In the genomic region with DNA sequence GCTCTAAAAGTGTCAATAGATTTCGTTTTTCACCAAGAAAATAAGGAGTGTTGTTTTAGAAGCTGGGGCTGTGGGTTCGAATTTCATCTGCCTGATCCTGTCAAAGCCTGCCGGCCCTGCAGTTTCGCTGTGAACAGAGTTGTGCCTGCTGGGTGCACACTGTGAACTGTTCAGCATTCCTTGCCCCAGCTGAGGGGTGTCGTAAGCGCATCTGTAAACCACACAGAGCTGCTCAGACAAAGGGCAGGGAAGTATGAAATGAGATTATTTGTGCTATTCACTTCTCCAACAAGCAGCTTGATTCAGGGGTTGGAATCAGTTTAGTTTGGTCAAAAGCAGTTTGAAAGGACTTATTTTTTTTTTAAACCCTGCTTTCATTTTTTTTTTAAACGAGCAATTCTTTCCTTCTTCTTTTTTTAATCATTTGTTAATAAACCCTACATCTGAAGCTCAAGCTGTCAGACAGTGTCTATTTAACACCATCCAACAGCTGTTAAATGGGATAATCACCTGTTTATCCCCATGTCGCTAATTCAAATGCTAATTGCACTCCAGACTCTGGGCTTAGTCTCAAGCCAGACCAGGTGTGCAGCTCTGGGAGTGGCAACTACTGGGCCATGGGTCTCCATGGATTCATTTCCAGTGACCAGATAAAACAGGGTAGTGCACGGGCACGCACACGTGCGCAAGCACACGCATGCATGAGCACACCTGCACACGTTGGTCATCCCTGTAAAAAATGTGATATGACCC, we compare ENCODE assay signal across 17 mouse cellular contexts.
A peak's percentile ranks its signal among the peaks of the same experiment; 100 is the strongest.
DNase-seq lines count a peak whose midpoint lies in the region; ATAC-seq and TF ChIP-seq lines count a peak whose summit lies in the region.
"Had no signal": no experiment of that assay in that cellular context is flagged by ENCODE, and none has a peak within 500 bp of the region (broad histone marks: within the 10 kb centered on the region; RNA-seq: fewer than 3 reads in every experiment).

No protein-coding gene starts in this region.

- no peak overlapping the region for H3K27ac ChIP-seq in limb, embryonic 11.5 days (replicated peaks; ENCODE audit: low read depth, low read length)
- no peak overlapping the region for H3K27ac ChIP-seq in limb, embryonic 10.5 days
- H3K27ac ChIP-seq in CH12.LX (ENCODE audit: insufficient read depth, low read depth): no peak overlapping the region
- H3K27ac ChIP-seq in embryonic facial prominence, embryonic 14.5 days (replicated peaks; ENCODE audit: low read depth, low read length): no peak overlapping the region; the same call in 1 of the 2 replicates
- H3K27ac ChIP-seq in midbrain, embryonic 12.5 days (replicated peaks): no peak overlapping the region
- H3K27ac ChIP-seq in gastrocnemius, adult 2 months: no peak overlapping the region
- H3K27ac ChIP-seq: heart, embryonic 13.5 days; hindbrain, embryonic 13.5 days; stomach, postnatal 0 days had no signal

- no peak overlapping the region for H3K9ac ChIP-seq in limb, embryonic 11.5 days (ENCODE audit: low read length)
- H3K9ac ChIP-seq in CH12.LX (ENCODE audit: insufficient read depth, low read depth): no peak overlapping the region
- no peak overlapping the region for H3K9ac ChIP-seq in embryonic facial prominence, embryonic 14.5 days (ENCODE audit: low read depth, low read length)
- no peak overlapping the region for H3K9ac ChIP-seq in midbrain, embryonic 12.5 days (replicated peaks)
- H3K9ac ChIP-seq: heart, embryonic 13.5 days; hindbrain, embryonic 13.5 days had no signal

- no peak for TF ChIP-seq CTCF in CH12.LX (conservative IDR thresholded peaks at IDR 0.05 in 1 of 2, IDR thresholded peaks at IDR 0.05 in 1 of 2; ENCODE audit: low read depth in 2 of 2, low read length in 2 of 2)
- no peak for TF ChIP-seq CTCF in gastrocnemius, adult 2 months (IDR thresholded peaks at IDR 0.05)

- H3K79me2 ChIP-seq in CH12.LX (replicated peaks; ENCODE audit: control insufficient read depth, extremely low read depth, insufficient read depth, poor library complexity, severe bottlenecking): no peaks in the 10 kb centered on the region

- no peak for TF ChIP-seq POLR2A in CH12.LX (IDR thresholded peaks at IDR 0.05; ENCODE audit: low read depth, low read length)

- peaks cover 12% of the 10 kb centered on the region for H3K4me1 ChIP-seq in limb, embryonic 11.5 days (ENCODE audit: control insufficient read depth, insufficient read depth, low read length)
- peaks cover 26% of the 10 kb centered on the region for H3K4me1 ChIP-seq in limb, embryonic 10.5 days
- H3K4me1 ChIP-seq in CH12.LX (ENCODE audit: control insufficient read depth in 1 of 2, insufficient read depth in 2 of 2): 0 out of 4 replicates have a peak, but pooled peaks cover 0 to 2% of the 10 kb centered on the region in 2 experiments
- H3K4me1 ChIP-seq in embryonic facial prominence, embryonic 14.5 days (ENCODE audit: control insufficient read depth, insufficient read depth, low read length): peaks cover 8% of the 10 kb centered on the region
- peaks cover 25% of the 10 kb centered on the region for H3K4me1 ChIP-seq in midbrain, embryonic 12.5 days

- no peak overlapping the region for H3K4me3 ChIP-seq in limb, embryonic 11.5 days (ENCODE audit: low read depth, low read length)
- H3K4me3 ChIP-seq in limb, embryonic 10.5 days: no peak overlapping the region
- H3K4me3 ChIP-seq in CH12.LX (replicated peaks in 1 of 3; ENCODE audit: low read depth in 2 of 3, low read length in 2 of 3, poor library complexity in 1 of 3): no peak overlapping the region
- H3K4me3 ChIP-seq in embryonic facial prominence, embryonic 14.5 days (ENCODE audit: low read depth, low read length): no peak overlapping the region
- no peak overlapping the region for H3K4me3 ChIP-seq in midbrain, embryonic 12.5 days
- no peak overlapping the region for H3K4me3 ChIP-seq in gastrocnemius, adult 2 months
- H3K4me3 ChIP-seq: heart, embryonic 13.5 days; hindbrain, embryonic 13.5 days; megakaryocyte, embryonic 14.5 days had no signal

- TF ChIP-seq RAD21 in CH12.LX (IDR thresholded peaks at IDR 0.05; ENCODE audit: low read depth, low read length): no peak

- dilution Hi-C loops in CH12.LX (cut with MboI; ENCODE audit: extremely low pct_ligation_motif_present, extremely low pct_unique_long_range_greater_than_20kb, low sequenced_read_pairs): no loop called here

- in situ Hi-C loops in CH12.LX (cut with MboI; ENCODE audit: low pct_ligation_motif_present, low pct_unique_long_range_greater_than_20kb, low sequenced_read_pairs): no loop called here

- 0 out of 2 replicates have a peak, but pooled peaks have one; percentile 35 for ATAC-seq in limb, embryonic 11.5 days (ENCODE audit: insufficient number of reproducible peaks, low FRiP score, low TSS enrichment, low read depth)
- peak; percentile 90 for ATAC-seq in embryonic facial prominence, embryonic 14.5 days (ENCODE audit: low read depth)
- ATAC-seq in midbrain, embryonic 12.5 days (ENCODE audit: low FRiP score, low read depth): peak; percentile 82
- ATAC-seq: CD4-positive, CD25-positive, alpha-beta regulatory T cell, adult 4 months; Patski had no signal

- H3K36me3 ChIP-seq in limb, embryonic 11.5 days (ENCODE audit: control insufficient read depth, insufficient read depth, low read length): no peaks in the 10 kb centered on the region
- H3K36me3 ChIP-seq in limb, embryonic 10.5 days: no peaks in the 10 kb centered on the region
- no peaks in the 10 kb centered on the region for H3K36me3 ChIP-seq in CH12.LX (replicated peaks in 1 of 2; ENCODE audit: control insufficient read depth in 1 of 2, insufficient read depth in 1 of 2, low read length in 1 of 2)
- H3K36me3 ChIP-seq in embryonic facial prominence, embryonic 14.5 days (ENCODE audit: control insufficient read depth, insufficient read depth, low read length): no peaks in the 10 kb centered on the region
- no peaks in the 10 kb centered on the region for H3K36me3 ChIP-seq in midbrain, embryonic 12.5 days
- H3K36me3 ChIP-seq: heart, embryonic 13.5 days; hindbrain, embryonic 13.5 days had no signal

- no peak for DNase-seq in limb, embryonic 11.5 days (ENCODE audit: low spot score)
- DNase-seq in limb, embryonic 10.5 days (ENCODE audit: low spot score): no peak
- DNase-seq in CH12.LX (ENCODE audit: extremely low read depth): no peak
- DNase-seq in embryonic facial prominence, embryonic 14.5 days (ENCODE audit: low spot score): peak; percentile 82
- no peak for DNase-seq in ovary, postnatal 14 days (ENCODE audit: low spot score)
- no peak for DNase-seq in gastrocnemius, adult 2 months
- DNase-seq in layer of hippocampus, postnatal 36 days: no peak
- DNase-seq: cerebellum, adult 9-11 months; kidney, adult 18-20 months had no signal

- no peaks in the 10 kb centered on the region for H3K9me3 ChIP-seq in limb, embryonic 11.5 days (ENCODE audit: control insufficient read depth, low read length)
- no peaks in the 10 kb centered on the region for H3K9me3 ChIP-seq in limb, embryonic 10.5 days (replicated peaks)
- no peaks in the 10 kb centered on the region for H3K9me3 ChIP-seq in CH12.LX (replicated peaks; ENCODE audit: low read length)
- H3K9me3 ChIP-seq in embryonic facial prominence, embryonic 14.5 days (ENCODE audit: control insufficient read depth, low read length): no peaks in the 10 kb centered on the region
- 0 out of 2 replicates have a peak, but pooled peaks cover 6% of the 10 kb centered on the region for H3K9me3 ChIP-seq in midbrain, embryonic 12.5 days
- H3K9me3 ChIP-seq: heart, embryonic 13.5 days; hindbrain, embryonic 13.5 days; megakaryocyte, embryonic 14.5 days had no signal

- intact Hi-C loops in gastrocnemius, adult 2 months (cut with DNase I): no loop called here

- 42% methylated on average over 14 of the region's 14 CpGs for WGBS in limb, embryonic 11.5 days
- 46% methylated on average over 14 of the region's 14 CpGs for WGBS in limb, embryonic 10.5 days
- WGBS in embryonic facial prominence, embryonic 14.5 days: 41% methylated on average over 14 of the region's 14 CpGs
- 22% methylated on average over 14 of the region's 14 CpGs for WGBS in midbrain, embryonic 12.5 days

- H3K27me3 ChIP-seq in limb, embryonic 11.5 days (ENCODE audit: control insufficient read depth, insufficient read depth, low read length): no peaks in the 10 kb centered on the region
- no peaks in the 10 kb centered on the region for H3K27me3 ChIP-seq in limb, embryonic 10.5 days (ENCODE audit: low read depth, poor library complexity, severe bottlenecking)
- H3K27me3 ChIP-seq in CH12.LX (replicated peaks): no peaks in the 10 kb centered on the region
- H3K27me3 ChIP-seq in embryonic facial prominence, embryonic 14.5 days (replicated peaks; ENCODE audit: control insufficient read depth, insufficient read depth, low read length): no peaks in the 10 kb centered on the region
- peaks cover 40% of the 10 kb centered on the region for H3K27me3 ChIP-seq in midbrain, embryonic 12.5 days
- H3K27me3 ChIP-seq: heart, embryonic 13.5 days; hindbrain, embryonic 13.5 days; megakaryocyte, embryonic 14.5 days; Patski had no signal

- no peak for TF ChIP-seq EP300 in CH12.LX (IDR thresholded peaks at IDR 0.05; ENCODE audit: low read length)

- H3K4me2 ChIP-seq in limb, embryonic 11.5 days (ENCODE audit: low read depth, severe bottlenecking): no peak overlapping the region
- H3K4me2 ChIP-seq in CH12.LX (ENCODE audit: insufficient read depth, low read depth, poor library complexity, severe bottlenecking): no peak overlapping the region
- H3K4me2 ChIP-seq in embryonic facial prominence, embryonic 14.5 days (ENCODE audit: low read depth, low read length): no peak overlapping the region
- no peak overlapping the region for H3K4me2 ChIP-seq in midbrain, embryonic 12.5 days (replicated peaks)
- H3K4me2 ChIP-seq: heart, embryonic 13.5 days; hindbrain, embryonic 13.5 days; liver, embryonic 11.5 days had no signal

TF ChIP-seq in CH12.LX, 34 proteins besides CTCF, POLR2A, EP300 and RAD21:
- TF ChIP-seq BHLHE40 (IDR thresholded peaks at IDR 0.05; ENCODE audit: low read depth, low read length): peak; percentile 23; the same call in 1 of the 2 replicates
- no peak for TF ChIP-seq TBP (conservative IDR thresholded peaks at IDR 0.05; ENCODE audit: low read depth, low read length)
- no peak for TF ChIP-seq POLR2AphosphoS2 (IDR thresholded peaks at IDR 0.05; ENCODE audit: low read depth, low read length)
- no peak for TF ChIP-seq USF1 (IDR thresholded peaks at IDR 0.05; ENCODE audit: low read depth, low read length)
- no peak for TF ChIP-seq CHD1 (IDR thresholded peaks at IDR 0.05; ENCODE audit: low read depth, low read length)
- no peak for TF ChIP-seq SMC3 (IDR thresholded peaks at IDR 0.05; ENCODE audit: low read depth, low read length)

Comparison
In these comparisons a context has a peak if more than half of its experiments do, and no peak if none do; other contexts are left out.
1. ATAC-seq: peak in every context shown above with its lines; median percentile 90 in embryonic facial prominence, embryonic 14.5 days; 82 in midbrain, embryonic 12.5 days; 35 in limb, embryonic 11.5 days.